Mouse (Mus musculus) midbrain, embryonic 11.5 days (tissue): ENCODE results near the gene Sap30. TPM values are rescaled to one million over a fixed set of nuclear protein-coding genes. Genes with fewer than 3 reads are reported as not detected.

Experiments
- ATAC-seq: fragments of 200-750 bp; cut with Nextera tagmentation; 2 replicates; pipeline ENCODE4 v1.8.0; 2017; ENCODE audit warnings: moderate TSS enrichment, moderate library complexity; ENCODE audit not compliant: low FRiP score
- DNase-seq: peaks from one replicate; pipeline ENCODE4 v3.0.0; 2015; ENCODE audit warnings: low spot score; ENCODE audit errors: missing footprints
- H3K27ac ChIP-seq: fragments of 300-500 bp; sonication (generic); 2 replicates; pipeline ENCODE4 v1.5.1; 2014; ENCODE audit warnings: low read depth, low read length
- H3K27me3 ChIP-seq: fragments of 300-500 bp; sonication (generic); 2 replicates; pipeline ENCODE4 v1.6.1; 2014; ENCODE audit warnings: mild to moderate bottlenecking, low read length, moderate library complexity, mixed read lengths; ENCODE audit not compliant: control insufficient read depth, insufficient read depth
- H3K36me3 ChIP-seq: fragments of 300-500 bp; sonication (generic); 2 replicates; pipeline ENCODE4 v1.6.1; 2014; ENCODE audit warnings: mild to moderate bottlenecking, low read length, moderate library complexity, mixed read lengths; ENCODE audit not compliant: control insufficient read depth, insufficient read depth
- H3K4me1 ChIP-seq: fragments of 300-500 bp; sonication (generic); 2 replicates; pipeline ENCODE4 v1.6.1; 2014; ENCODE audit warnings: low read length; ENCODE audit not compliant: control insufficient read depth, insufficient read depth
- H3K4me2 ChIP-seq: fragments of 300-500 bp; sonication (generic); 2 replicates; pipeline ENCODE4 v1.6.1; 2014; ENCODE audit warnings: mild to moderate bottlenecking, moderate library complexity
- H3K4me3 ChIP-seq: fragments of 300-500 bp; sonication (generic); 2 replicates; pipeline ENCODE4 v1.5.1; 2014; ENCODE audit warnings: low read depth, low read length
- H3K9ac ChIP-seq: fragments of 300-500 bp; sonication (generic); 2 replicates; pipeline ENCODE4 v1.6.1; 2014; ENCODE audit warnings: low read length
- H3K9me3 ChIP-seq: fragments of 300-500 bp; sonication (generic); 2 replicates; pipeline ENCODE4 v1.6.1; 2016; ENCODE audit warnings: low read length; ENCODE audit not compliant: control insufficient read depth
- WGBS: fragments of 180-500 bp; shearing (Covaris S2); extraction: QIAGEN DNeasy Blood & Tissue Kit; methylation state at CpG from one replicate; pipeline ENCODE4 v1.1.7; 2014; 5-methylcytosine and 5-hydroxymethylcytosine counted together
- polyA plus RNA-seq: library from polyadenylated mRNA; unstranded; fragments of >200 nt; fragmentation: Nextera tagmentation; extraction: Ambion mirVana; gene quantifications from 2 replicates; pipeline ENCODE4 v1.2.1, GENCODE M21; 2014

Gene Sap30
- polyA plus RNA-seq, 1 experiment from 2014 or later, result 123 TPM

DNA sequence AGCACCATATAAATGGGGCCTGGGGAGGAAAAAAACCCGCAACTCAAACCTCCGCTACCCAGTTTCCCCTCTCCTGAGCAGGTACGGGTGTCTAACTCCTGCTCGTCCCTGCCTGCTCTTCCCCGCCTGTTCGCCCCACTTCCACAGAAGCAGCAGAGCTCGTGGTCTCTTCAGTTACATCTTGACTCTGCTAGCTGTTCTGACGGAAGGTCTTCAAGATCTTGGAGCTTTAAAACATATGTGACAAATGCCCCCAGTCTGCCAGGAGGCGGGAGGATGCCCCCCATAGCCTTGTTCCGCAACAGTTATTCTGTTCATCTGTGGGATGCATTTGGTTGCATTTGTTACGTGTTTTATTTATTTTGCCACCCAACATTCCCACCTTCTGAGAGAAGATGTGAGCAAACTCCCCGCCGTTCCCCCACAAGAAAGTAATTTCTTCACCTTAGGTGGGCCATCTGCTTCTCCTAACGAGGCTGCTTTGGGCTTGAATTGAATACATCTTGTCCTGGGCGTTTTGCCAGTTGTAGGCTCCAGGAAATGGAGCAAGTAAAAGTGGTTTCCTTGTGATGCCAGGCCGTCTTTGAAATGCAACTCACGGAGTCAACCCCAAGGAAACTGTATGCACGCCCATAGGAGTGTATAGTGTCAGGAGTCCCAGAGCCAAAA is 51.8 kb downstream of the Sap30 start:
- DNase-seq, result no peak
- H3K4me2 ChIP-seq, result no peak overlapping the region
- no peaks in the 10 kb centered on the region for H3K4me1 ChIP-seq
- H3K9ac ChIP-seq, result no peak overlapping the region
- 76% methylated on average over 18 of the region's 18 CpGs for WGBS
- no peak for ATAC-seq
- H3K27ac ChIP-seq, result no peak overlapping the region
- H3K27me3 ChIP-seq, result no peaks in the 10 kb centered on the region
- H3K36me3 ChIP-seq, result no peaks in the 10 kb centered on the region
- H3K9me3 ChIP-seq, result no peaks in the 10 kb centered on the region
- H3K4me3 ChIP-seq, result no peak overlapping the region

DNA sequence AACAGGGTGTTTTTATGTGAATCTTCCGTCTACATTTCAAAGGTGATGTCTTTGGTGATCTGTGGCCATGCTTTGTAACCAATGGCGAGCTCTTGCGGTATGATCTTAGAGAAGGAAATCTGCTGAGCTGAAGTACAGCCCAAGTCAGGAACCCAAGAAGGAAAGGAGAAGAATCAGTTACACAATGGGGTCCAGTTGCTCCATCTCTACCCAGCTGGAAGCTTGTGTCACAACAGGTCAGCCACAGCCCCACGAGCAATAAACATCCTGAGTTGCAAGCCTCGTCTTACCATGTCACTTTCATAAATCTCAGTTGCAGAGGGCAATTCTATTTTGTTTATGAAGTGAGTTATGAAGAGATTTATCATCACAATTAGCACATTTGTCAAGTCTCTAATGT is 54.9 kb downstream of the Sap30 start:
- H3K36me3 ChIP-seq, result no peaks in the 10 kb centered on the region
- DNase-seq (no peak), ATAC-seq (no peak)
- no peak overlapping the region for H3K9ac ChIP-seq
- H3K9me3 ChIP-seq, result no peaks in the 10 kb centered on the region
- H3K4me1 ChIP-seq, result peaks cover 6% of the 10 kb centered on the region; the same call in 1 of the 2 replicates
- 86% methylated on average over 5 of the region's 5 CpGs for WGBS
- H3K27me3 ChIP-seq, result no peaks in the 10 kb centered on the region
- no peak overlapping the region for H3K4me2 ChIP-seq
- no peak overlapping the region for H3K27ac ChIP-seq
- H3K4me3 ChIP-seq, result no peak overlapping the region

Other genes starting within 250 kb of the Sap30 start
- gene Hand2, start 166.9 kb downstream of the Sap30 start, polyA plus RNA-seq, result not detected in 2 replicates
- 0.27 TPM in 1 of 2 replicates, not detected in the other for gene Scrg1, start 31.9 kb downstream of the Sap30 start, polyA plus RNA-seq
- 628 and 641 TPM in 2 replicates for gene Hmgb2, start 24.0 kb upstream of the Sap30 start, polyA plus RNA-seq
- gene Galnt7, start 165.2 kb upstream of the Sap30 start, polyA plus RNA-seq, result 16.7 and 16.9 TPM in 2 replicates